Mouse (Mus musculus): ENCODE results near the gene Ablim2. TPM values are rescaled to one million over a fixed set of nuclear protein-coding genes. Genes with fewer than 3 reads are reported as not detected.

Ablim2 gene
- total RNA-seq, 2 experiments from 2014 or later: 36.6 to 37.1 TPM

- intact Hi-C loops (cut with DNase I): no loop called here
- no peak for DNase-seq
Measured at GRCm38 (mm10) chr5:35933059-35933458, 175.4 kb downstream of the Ablim2 start.

Other genes starting within 250 kb of the Ablim2 start
- gene Cpz, start 232.2 kb upstream of the Ablim2 start, total RNA-seq (2021): 1 to 10 TPM in 1 of 2 experiments, under 1 TPM in 1; 0.92 to 1.4 TPM
- gene Trmt44, start 182.8 kb upstream of the Ablim2 start, total RNA-seq (2021): 1 to 10 TPM; 1.4 to 1.5 TPM
- gene Acox3, start 174.8 kb upstream of the Ablim2 start, total RNA-seq (2021): 10 to 100 TPM; 16.5 to 17.8 TPM
- gene Htra3, start 78.1 kb upstream of the Ablim2 start, total RNA-seq (2021): 10 to 100 TPM; 39.4 to 40.5 TPM
- gene Sh3tc1, start 17.9 kb upstream of the Ablim2 start, total RNA-seq (2021): 1 to 10 TPM; 2.0 to 3.2 TPM
- gene Afap1, start 135.4 kb downstream of the Ablim2 start, total RNA-seq (2021): 1 to 10 TPM; 6.3 to 6.9 TPM